Mouse (Mus musculus) midbrain, embryonic 16.5 days (tissue): Measurements from ENCODE around the gene 4930539E08Rik. TPM values are rescaled to one million over a fixed set of nuclear protein-coding genes. Genes with fewer than 3 reads are reported as not detected.

ENCODE experiments used
- ATAC-seq: fragments of 200-750 bp; cut with Nextera tagmentation; 2 replicates; pipeline ENCODE4 v1.8.0; 2017; ENCODE audit warnings: moderate TSS enrichment
- H3K27ac ChIP-seq: fragments of 300-500 bp; sonication (generic); 2 replicates; pipeline ENCODE4 v1.5.1; 2014; ENCODE audit warnings: mild to moderate bottlenecking, low read length, mixed read lengths
- H3K27me3 ChIP-seq: fragments of 300-500 bp; sonication (generic); 2 replicates; pipeline ENCODE4 v1.6.1; 2014; ENCODE audit warnings: low read depth, low read length, mixed read lengths; ENCODE audit not compliant: control insufficient read depth, insufficient read depth
- H3K36me3 ChIP-seq: fragments of 300-500 bp; sonication (generic); 2 replicates; pipeline ENCODE4 v1.6.1; 2014; ENCODE audit warnings: mild to moderate bottlenecking, low read length, moderate library complexity, mixed read lengths; ENCODE audit not compliant: control insufficient read depth, insufficient read depth
- H3K4me1 ChIP-seq: fragments of 300-500 bp; sonication (generic); 2 replicates; pipeline ENCODE4 v1.6.1; 2014; ENCODE audit warnings: mild to moderate bottlenecking, low read length, mixed read lengths; ENCODE audit not compliant: control insufficient read depth, insufficient read depth
- H3K4me2 ChIP-seq: fragments of 300-500 bp; sonication (generic); 2 replicates; pipeline ENCODE4 v1.6.1; 2014; ENCODE audit warnings: mild to moderate bottlenecking, low read length, mixed read lengths
- H3K4me3 ChIP-seq: fragments of 300-500 bp; sonication (generic); 2 replicates; pipeline ENCODE4 v1.5.1; 2014; ENCODE audit warnings: low read depth, mild to moderate bottlenecking, low read length, moderate library complexity, mixed read lengths
- H3K9ac ChIP-seq: fragments of 300-500 bp; sonication (generic); 2 replicates; pipeline ENCODE4 v1.6.1; 2014; ENCODE audit warnings: low read depth, low read length, mixed read lengths
- H3K9me3 ChIP-seq: fragments of 300-500 bp; sonication (generic); replicated peaks from 2 replicates; pipeline ENCODE4 v1.6.1; 2014; ENCODE audit warnings: mild to moderate bottlenecking, low read length, mixed read lengths; ENCODE audit not compliant: control insufficient read depth, poor library complexity, severe bottlenecking
- WGBS: fragments of 180-500 bp; shearing (Covaris S2); extraction: QIAGEN DNeasy Blood & Tissue Kit; methylation state at CpG from one replicate; pipeline ENCODE4 v1.1.7; 2014; 5-methylcytosine and 5-hydroxymethylcytosine counted together
- polyA plus RNA-seq: library from polyadenylated mRNA; unstranded; fragments of >200 nt; fragmentation: Nextera tagmentation; extraction: Ambion mirVana; gene quantifications from 2 replicates; pipeline ENCODE4 v1.2.1, GENCODE M21; 2015

Gene 4930539E08Rik
- polyA plus RNA-seq, 1 experiment from 2014 or later = 4.0 TPM

DNA sequence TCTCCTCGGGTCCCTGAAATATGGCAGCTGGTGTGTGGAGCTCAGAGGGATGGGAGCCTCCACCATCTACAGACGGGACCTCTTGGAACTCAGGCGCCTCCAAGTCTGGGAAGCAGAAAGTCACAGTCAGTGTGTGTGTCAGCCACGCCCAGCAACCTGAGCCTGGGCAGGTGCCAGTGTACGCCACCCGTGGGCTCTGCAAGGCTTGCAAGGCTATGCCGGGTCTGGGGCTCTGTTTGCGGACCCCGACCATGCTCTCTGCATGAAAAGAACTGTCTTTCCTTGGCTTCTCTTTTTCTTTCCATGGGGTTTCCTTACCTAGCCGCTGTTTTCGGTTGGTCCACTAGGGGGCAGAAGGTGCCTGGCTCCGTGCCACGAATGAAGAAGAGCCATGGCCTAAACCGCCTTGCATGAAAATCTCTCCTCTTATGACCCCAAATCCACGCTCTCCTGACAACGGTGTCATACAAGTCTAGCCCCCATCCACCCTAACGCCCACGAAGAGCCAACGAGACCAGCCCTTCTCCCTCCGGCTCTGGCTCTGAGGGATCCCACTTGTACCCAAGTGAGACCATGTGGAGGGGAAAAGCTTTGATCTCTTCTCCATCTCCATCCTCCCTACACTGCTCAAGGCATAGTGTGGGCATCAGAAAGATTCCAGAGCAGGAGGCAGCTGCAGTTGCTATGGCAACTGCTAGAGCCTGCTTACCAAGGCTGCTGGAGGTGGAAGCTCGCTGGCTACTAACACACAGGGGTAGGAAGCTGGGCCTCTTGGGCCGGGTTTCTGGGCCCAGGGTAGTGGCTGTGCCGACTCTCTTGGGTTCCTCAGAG lies 10.4 kb downstream of the 4930539E08Rik start:
- 23% methylated on average over 23 of the region's 23 CpGs for WGBS

DNA sequence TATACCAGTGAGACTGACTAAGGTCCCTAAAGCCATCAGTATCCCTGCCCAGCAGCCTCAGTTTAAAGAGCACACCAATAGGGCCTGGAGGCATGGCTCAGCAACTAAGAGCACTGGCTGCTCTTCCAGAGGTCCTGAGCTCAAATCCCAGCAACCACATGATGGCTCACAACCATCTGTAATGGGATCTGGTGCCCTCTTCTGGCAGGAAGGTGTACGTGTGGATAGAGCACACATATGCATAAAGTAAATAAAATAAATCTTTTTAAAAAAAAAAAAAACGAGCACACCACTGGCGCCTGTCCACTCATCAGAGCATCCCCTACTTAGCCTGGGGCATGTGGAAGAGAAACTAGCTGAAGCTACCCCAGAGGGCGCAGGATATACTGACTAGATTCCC lies 13.6 kb downstream of the 4930539E08Rik start:
- no peak overlapping the region for H3K9ac ChIP-seq
- 71% methylated on average over 4 of the region's 4 CpGs for WGBS

More for the DNA sequence above, 10.4 kb downstream of the 4930539E08Rik start:
- Histone ChIP-seq H3K4me3 (0 out of 2 replicates have a peak overlapping the region, but pooled peaks have one; percentile 3), H3K36me3 (no peaks in the 10 kb centered on the region), H3K9ac (peak overlapping the region; percentile 46; the same call in 1 of the 2 replicates), H3K4me2 (peak overlapping the region; percentile 41), H3K27me3 (no peaks in the 10 kb centered on the region), H3K4me1 (peaks cover 21% of the 10 kb centered on the region), H3K27ac (peak overlapping the region; percentile 94), H3K9me3 (no peaks in the 10 kb centered on the region)
- peak; percentile 95 for ATAC-seq

DNA sequence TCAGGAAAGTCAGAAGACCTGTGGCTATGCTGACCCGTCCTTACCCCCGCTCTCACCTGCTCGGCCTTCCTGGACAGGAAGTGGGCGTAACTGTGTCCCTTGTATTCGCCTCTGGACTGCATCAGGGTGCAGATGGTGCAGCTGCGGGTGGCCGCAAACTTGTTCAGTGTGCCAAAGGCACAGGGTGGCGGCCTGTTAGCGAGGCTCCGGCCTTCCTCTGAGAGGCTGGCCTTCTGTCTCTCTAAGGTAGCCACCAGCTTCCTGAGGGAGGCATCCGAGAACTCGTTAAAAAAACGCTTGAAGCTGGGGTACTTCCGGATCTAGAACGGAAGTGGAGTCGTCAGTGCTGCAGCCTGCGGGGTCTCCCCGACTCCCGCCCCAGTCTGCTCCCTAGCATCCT lies 15.7 kb downstream of the 4930539E08Rik start:
- no peaks in the 10 kb centered on the region for H3K9me3 ChIP-seq
- no peaks in the 10 kb centered on the region for H3K27me3 ChIP-seq
- no peaks in the 10 kb centered on the region for H3K36me3 ChIP-seq
- H3K9ac ChIP-seq = no peak overlapping the region
- H3K4me2 ChIP-seq = no peak overlapping the region
- no peak for ATAC-seq
- no peak overlapping the region for H3K27ac ChIP-seq
- peaks cover 4% of the 10 kb centered on the region for H3K4me1 ChIP-seq
- no peak overlapping the region for H3K4me3 ChIP-seq
- 77% methylated on average over 19 of the region's 19 CpGs for WGBS

More for the DNA sequence above, 13.6 kb downstream of the 4930539E08Rik start:
- H3K27ac ChIP-seq = no peak overlapping the region
- H3K36me3 ChIP-seq = no peaks in the 10 kb centered on the region
- H3K27me3 ChIP-seq = no peaks in the 10 kb centered on the region
- no peak overlapping the region for H3K4me3 ChIP-seq
- ATAC-seq = no peak
- H3K9me3 ChIP-seq = no peaks in the 10 kb centered on the region
- H3K4me2 ChIP-seq = no peak overlapping the region
- H3K4me1 ChIP-seq = peaks cover 12% of the 10 kb centered on the region

DNA sequence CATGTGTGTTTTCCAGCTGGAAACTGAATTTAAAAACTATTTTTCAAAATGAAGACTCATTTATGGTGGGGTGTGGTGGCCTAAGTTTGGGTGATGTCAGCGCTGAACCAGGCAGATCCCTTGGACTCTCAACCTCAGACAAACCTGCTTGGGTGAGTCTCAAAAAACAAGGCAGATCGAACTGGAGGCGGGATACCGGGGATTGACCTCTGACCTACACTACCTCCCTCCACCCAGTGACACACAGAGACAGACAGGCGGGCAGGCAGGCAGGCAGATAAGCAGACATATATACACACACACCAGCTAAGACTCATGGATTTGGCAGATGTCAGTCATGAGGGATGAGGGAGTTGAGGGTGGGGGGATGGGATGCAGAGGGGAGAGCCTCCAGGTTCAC lies 16.9 kb downstream of the 4930539E08Rik start:
- Histone ChIP-seq H3K27me3 (no peaks in the 10 kb centered on the region), H3K4me2 (no peak overlapping the region), H3K4me1 (no peaks in the 10 kb centered on the region), H3K9me3 (no peaks in the 10 kb centered on the region), H3K9ac (no peak overlapping the region), H3K4me3 (no peak overlapping the region), H3K36me3 (no peaks in the 10 kb centered on the region), H3K27ac (no peak overlapping the region)
- no peak for ATAC-seq
- 70% methylated on average over 5 of the region's 5 CpGs for WGBS

DNA sequence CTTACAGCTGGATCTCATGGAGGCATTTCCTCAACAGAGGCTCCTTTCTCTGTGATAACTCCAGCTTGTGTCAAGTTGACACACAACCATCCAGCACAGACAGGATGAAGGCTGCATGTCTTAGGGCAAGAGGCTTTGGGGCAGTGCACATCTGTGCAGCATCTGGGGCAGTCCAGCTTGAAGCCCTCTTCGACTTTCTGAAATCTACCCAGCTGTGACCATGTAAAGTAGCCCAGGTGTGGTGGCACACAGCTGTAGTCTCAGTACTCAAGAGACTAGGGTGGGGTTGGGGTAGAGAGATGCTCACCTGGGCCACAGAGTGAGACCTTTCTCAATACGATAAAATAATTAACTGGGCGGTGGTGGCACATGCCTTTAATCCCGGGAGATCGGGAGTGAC lies 17.3 kb downstream of the 4930539E08Rik start:
- Histone ChIP-seq H3K9me3 (no peaks in the 10 kb centered on the region), H3K9ac (no peak overlapping the region), H3K27ac (no peak overlapping the region), H3K36me3 (no peaks in the 10 kb centered on the region), H3K4me2 (no peak overlapping the region), H3K4me3 (no peak overlapping the region), H3K27me3 (no peaks in the 10 kb centered on the region), H3K4me1 (no peaks in the 10 kb centered on the region)
- WGBS = 89% methylated on average over 5 of the region's 5 CpGs
- no peak for ATAC-seq

DNA sequence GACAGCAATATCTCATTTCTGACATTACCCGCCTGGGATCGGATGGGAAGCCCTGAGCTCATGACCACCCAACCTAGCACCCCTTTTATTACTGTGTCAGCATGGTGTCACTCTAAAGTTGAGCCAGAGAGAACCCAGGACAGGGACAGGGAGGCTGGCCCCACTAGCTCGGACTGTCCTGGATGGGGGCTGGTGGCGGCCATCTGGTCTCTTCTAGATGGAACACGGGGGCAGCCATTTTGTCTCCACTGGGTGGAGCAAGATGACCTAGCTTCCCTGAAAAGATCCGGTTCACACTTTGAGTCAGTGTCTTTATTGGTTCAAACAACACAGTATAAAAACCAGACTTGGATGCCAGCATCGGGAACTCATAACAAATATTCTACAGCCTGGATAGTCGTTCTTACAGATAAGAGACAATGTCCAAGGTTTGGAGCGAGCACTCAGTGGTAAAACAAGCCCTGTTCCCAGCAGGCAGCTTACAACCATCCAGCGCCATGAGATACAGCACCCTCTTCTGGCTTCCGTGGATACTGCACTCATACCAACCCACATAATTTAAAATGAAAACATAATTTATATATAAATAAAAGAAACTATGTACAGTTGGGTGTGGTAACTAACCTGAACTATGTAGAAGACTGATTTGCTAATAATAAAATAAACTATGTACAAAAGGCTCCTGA lies 18.9 kb downstream of the 4930539E08Rik start:
- no peak overlapping the region for H3K9ac ChIP-seq
- no peaks in the 10 kb centered on the region for H3K9me3 ChIP-seq
- no peak overlapping the region for H3K27ac ChIP-seq
- H3K27me3 ChIP-seq = no peaks in the 10 kb centered on the region
- WGBS = 91% methylated on average over 11 of the region's 11 CpGs
- no peaks in the 10 kb centered on the region for H3K4me1 ChIP-seq
- no peaks in the 10 kb centered on the region for H3K36me3 ChIP-seq
- no peak overlapping the region for H3K4me3 ChIP-seq
- no peak for ATAC-seq
- no peak overlapping the region for H3K4me2 ChIP-seq

DNA sequence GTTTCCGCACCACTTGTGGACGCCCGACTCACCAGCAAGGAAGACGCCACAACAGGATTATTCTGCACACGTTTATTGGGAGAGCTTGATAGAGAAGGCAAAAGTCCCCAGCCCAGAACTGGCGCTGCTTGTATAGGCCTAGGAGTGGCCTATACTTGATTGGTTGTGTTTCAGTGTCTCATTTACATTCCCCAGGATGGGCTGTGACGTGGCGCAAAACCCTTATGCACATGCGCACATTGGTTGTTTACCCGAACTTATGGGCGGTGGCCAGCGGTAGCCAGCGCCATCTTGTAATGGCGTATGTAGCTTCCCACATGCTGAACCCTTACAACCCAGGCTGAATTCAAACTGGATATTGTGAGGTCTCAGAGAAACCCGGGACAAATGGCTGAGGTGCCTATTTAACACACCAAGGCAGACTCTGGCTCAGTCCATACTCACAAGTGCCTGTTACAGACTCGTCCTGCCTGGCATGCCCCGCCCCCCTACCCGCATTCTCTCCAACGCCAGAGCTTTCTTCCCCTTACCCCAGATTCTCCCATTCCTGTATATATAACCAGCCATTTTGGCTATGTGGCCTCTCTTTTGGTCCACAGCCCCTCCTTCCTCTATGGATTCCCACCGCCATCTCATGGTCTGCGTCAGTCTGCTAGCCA lies 19.8 kb downstream of the 4930539E08Rik start:
- no peaks in the 10 kb centered on the region for H3K36me3 ChIP-seq
- no peak overlapping the region for H3K4me3 ChIP-seq
- H3K27me3 ChIP-seq = no peaks in the 10 kb centered on the region
- WGBS = 95% methylated on average over 21 of the region's 21 CpGs
- H3K4me1 ChIP-seq = no peaks in the 10 kb centered on the region
- no peak overlapping the region for H3K27ac ChIP-seq
- no peak for ATAC-seq
- no peaks in the 10 kb centered on the region for H3K9me3 ChIP-seq
- H3K4me2 ChIP-seq = no peak overlapping the region
- no peak overlapping the region for H3K9ac ChIP-seq

DNA sequence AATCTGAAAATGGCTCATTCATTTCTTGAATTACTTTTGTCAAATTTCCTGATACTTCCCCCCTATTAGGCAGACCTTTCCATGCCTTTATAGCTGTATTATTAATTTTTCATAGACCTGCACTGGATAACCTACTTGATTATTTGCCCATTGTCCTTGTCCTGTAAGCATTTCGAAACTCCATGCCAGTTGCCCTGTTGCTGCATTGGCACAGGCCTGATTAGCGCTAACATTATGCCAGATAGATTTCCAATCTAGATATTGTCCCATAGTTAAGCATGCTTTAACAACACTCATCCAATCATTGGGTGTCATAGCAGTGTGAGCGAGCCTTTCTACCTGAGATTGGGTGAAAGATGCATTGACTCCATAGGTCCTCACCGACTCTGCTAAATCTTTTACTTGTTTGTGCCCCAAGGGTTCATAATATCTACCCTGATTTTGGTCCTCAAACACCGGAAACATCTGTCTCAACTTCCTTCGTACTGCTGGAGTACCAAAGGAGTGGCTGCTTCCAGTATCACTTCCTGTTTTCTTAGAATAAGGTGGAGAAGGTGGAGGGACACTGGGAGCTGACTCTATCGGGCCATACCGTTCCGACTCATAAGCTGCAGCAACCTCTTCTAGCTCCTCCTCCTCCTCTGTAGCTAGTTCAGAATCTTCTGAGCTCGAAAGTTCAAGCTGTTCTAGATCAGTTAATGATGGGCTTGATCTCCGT lies 20.9 kb downstream of the 4930539E08Rik start:
- no peaks in the 10 kb centered on the region for H3K36me3 ChIP-seq
- no peaks in the 10 kb centered on the region for H3K4me1 ChIP-seq
- no peak overlapping the region for H3K4me2 ChIP-seq
- H3K9ac ChIP-seq = no peak overlapping the region
- H3K27me3 ChIP-seq = no peaks in the 10 kb centered on the region
- 92% methylated on average over 11 of the region's 11 CpGs for WGBS
- no peaks in the 10 kb centered on the region for H3K9me3 ChIP-seq
- ATAC-seq = no peak
- H3K27ac ChIP-seq = no peak overlapping the region
- H3K4me3 ChIP-seq = no peak overlapping the region
